Mouse (Mus musculus) kidney, embryonic 15.5 days (tissue): ENCODE measurements around the gene Cdkl4. TPM values are rescaled to one million over a fixed set of nuclear protein-coding genes. Genes with fewer than 3 reads are reported as not detected.
"Not testable (repeated sequence)": the region's sequence is repeated elsewhere in the genome, so short reads cannot be mapped to it uniquely, and the experiment has no call there.

Experiments
- ATAC-seq: fragments of 200-750 bp; cut with Nextera tagmentation; replicated peaks from 2 replicates; pipeline ENCODE4 v1.8.0; 2017; ENCODE audit warnings: moderate TSS enrichment; ENCODE audit not compliant: low FRiP score
- H3K27ac ChIP-seq: fragments of 300-500 bp; sonication (generic); 2 replicates; pipeline ENCODE4 v1.5.1; 2015; ENCODE audit warnings: mild to moderate bottlenecking, inconsistent platforms
- H3K27me3 ChIP-seq: fragments of 300-500 bp; sonication (generic); 2 replicates; pipeline ENCODE4 v1.6.1; 2015; ENCODE audit warnings: inconsistent platforms
- H3K36me3 ChIP-seq: fragments of 300-500 bp; sonication (generic); 2 replicates; pipeline ENCODE4 v1.6.1; 2015; ENCODE audit warnings: inconsistent platforms
- H3K4me1 ChIP-seq: fragments of 300-500 bp; sonication (generic); 2 replicates; pipeline ENCODE4 v1.6.1; 2015; ENCODE audit warnings: inconsistent platforms
- H3K4me2 ChIP-seq: fragments of 300-500 bp; sonication (generic); 2 replicates; pipeline ENCODE4 v1.6.1; 2015; ENCODE audit warnings: moderate library complexity, mild to moderate bottlenecking, inconsistent platforms
- H3K4me3 ChIP-seq: fragments of 300-500 bp; sonication (generic); replicated peaks from 2 replicates; pipeline ENCODE4 v1.5.1; 2015; ENCODE audit warnings: mild to moderate bottlenecking, inconsistent platforms
- H3K9ac ChIP-seq: fragments of 300-500 bp; sonication (generic); 2 replicates; pipeline ENCODE4 v1.6.1; 2015; ENCODE audit warnings: mild to moderate bottlenecking, inconsistent platforms
- H3K9me3 ChIP-seq: fragments of 300-500 bp; sonication (generic); replicated peaks from 2 replicates; pipeline ENCODE4 v1.6.1; 2016; ENCODE audit warnings: inconsistent platforms
- WGBS: fragments of 180-500 bp; shearing (Covaris S2); methylation state at CpG from one replicate; pipeline ENCODE4 v1.1.7; 2015; ENCODE audit warnings: mixed read lengths; 5-methylcytosine and 5-hydroxymethylcytosine counted together
- polyA plus RNA-seq: library from polyadenylated mRNA; unstranded; fragments of >200 nt; fragmentation: Nextera tagmentation; extraction: Ambion mirVana; gene quantifications from 2 replicates; pipeline ENCODE4 v1.2.1, GENCODE M21; 2015

Cdkl4 gene
- polyA plus RNA-seq, 1 experiment from 2014 or later: 0.81 TPM

DNA sequence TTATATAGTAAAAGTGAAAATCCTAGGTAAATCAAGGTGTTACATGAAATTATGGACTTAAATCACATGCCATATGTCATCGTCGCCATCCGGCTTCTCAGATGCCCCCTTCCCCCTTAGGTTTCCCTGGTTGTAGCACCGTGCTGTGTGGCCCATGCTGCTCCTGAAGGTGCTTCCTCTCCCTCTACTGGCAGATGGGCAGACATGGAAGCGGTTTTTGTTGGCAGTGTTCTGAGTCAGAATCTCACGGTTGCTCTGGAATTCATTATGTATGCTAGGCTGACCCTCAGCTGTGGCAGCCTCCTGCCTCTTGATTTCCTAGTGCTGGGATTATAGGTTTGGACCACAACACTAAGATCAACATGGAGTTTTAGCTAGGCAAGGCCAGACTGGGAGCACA, 40.5 kb downstream of the Cdkl4 start:
- H3K9ac ChIP-seq: no peak overlapping the region
- no peak overlapping the region for H3K4me3 ChIP-seq
- WGBS: 73% methylated on average over 6 of the region's 6 CpGs
- no peak for ATAC-seq
- H3K27ac ChIP-seq: no peak overlapping the region
- no peaks in the 10 kb centered on the region for H3K36me3 ChIP-seq
- no peaks in the 10 kb centered on the region for H3K4me1 ChIP-seq
- H3K9me3 ChIP-seq: no peaks in the 10 kb centered on the region
- H3K4me2 ChIP-seq: no peak overlapping the region
- no peaks in the 10 kb centered on the region for H3K27me3 ChIP-seq

DNA sequence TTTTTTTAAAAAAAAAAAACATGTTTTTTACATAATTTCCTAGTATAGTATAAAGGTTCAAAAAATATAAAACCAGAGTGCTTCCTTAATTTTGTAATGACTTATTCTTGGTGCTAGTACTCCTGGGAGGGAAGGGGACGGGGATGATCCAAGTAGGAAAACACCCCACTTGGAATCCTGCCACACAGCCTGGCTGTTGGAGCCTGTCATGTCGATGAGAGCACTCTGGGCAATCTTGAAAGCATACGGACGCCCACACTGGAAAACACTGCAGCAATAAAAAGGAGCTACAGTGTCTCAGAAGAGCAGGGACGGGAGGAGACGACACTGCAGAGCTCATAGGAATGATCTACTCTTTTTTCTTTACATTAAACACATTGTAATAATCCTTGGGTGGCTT, 42.0 kb downstream of the Cdkl4 start:
- Histone ChIP-seq H3K4me1 (no peaks in the 10 kb centered on the region), H3K4me3 (no peak overlapping the region)
- no peak for ATAC-seq

DNA sequence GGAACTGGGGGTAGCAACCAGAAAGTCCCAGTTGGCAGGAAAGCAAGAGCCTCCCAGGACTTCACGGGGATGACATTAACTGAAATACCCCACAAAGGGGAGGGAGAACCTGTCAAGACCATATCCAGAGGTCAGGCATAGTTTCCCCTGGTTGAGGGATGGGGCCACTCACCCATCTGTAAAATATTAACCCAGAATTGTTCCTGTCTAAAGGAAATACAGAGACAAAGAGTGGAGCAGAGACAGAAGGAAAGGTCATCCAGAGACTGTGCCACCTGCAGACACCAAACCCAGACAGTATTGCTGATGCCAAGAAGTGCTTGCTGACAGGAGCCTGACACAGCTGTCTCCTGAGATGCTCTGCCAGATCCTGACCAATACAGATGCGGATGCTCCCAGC, 46.3 kb downstream of the Cdkl4 start:
- H3K27me3 ChIP-seq, ATAC-seq, H3K4me2 ChIP-seq, H3K4me3 ChIP-seq, H3K36me3 ChIP-seq, H3K9ac ChIP-seq, H3K4me1 ChIP-seq, H3K9me3 ChIP-seq, H3K27ac ChIP-seq: not testable (repeated sequence)
- 45% methylated on average over 2 of the region's 2 CpGs for WGBS

More for the DNA sequence above, 42.0 kb downstream of the Cdkl4 start:
- H3K4me2 ChIP-seq: no peak overlapping the region
- no peaks in the 10 kb centered on the region for H3K36me3 ChIP-seq
- H3K9ac ChIP-seq: no peak overlapping the region
- H3K27me3 ChIP-seq: no peaks in the 10 kb centered on the region
- no peaks in the 10 kb centered on the region for H3K9me3 ChIP-seq
- WGBS: 64% methylated on average over 6 of the region's 6 CpGs
- no peak overlapping the region for H3K27ac ChIP-seq

DNA sequence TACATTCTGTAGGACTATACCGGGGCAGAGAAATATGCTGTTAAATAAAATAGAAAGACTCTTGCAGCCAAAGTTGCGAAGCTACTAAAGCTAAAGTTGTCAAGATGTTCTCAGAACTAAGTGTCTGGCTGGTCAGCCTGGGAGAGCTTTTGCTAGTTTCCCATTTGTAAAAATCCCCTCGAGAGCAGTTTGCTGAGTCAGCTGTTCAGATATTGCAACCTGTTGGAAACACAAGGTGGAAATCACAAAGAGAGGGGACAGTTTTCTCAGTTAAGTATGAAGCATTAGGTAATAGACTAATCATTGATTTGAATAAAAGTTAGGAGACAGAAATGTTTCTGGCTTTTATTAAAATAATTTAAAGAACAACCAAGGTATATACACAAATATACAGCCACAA, 54.4 kb downstream of the Cdkl4 start:
- ATAC-seq: no peak
- H3K27ac ChIP-seq: no peak overlapping the region
- H3K27me3 ChIP-seq: no peaks in the 10 kb centered on the region
- no peaks in the 10 kb centered on the region for H3K9me3 ChIP-seq
- no peak overlapping the region for H3K9ac ChIP-seq
- no peaks in the 10 kb centered on the region for H3K4me1 ChIP-seq
- 81% methylated on average over 3 of the region's 3 CpGs for WGBS
- no peak overlapping the region for H3K4me2 ChIP-seq
- H3K4me3 ChIP-seq: no peak overlapping the region
- H3K36me3 ChIP-seq: no peaks in the 10 kb centered on the region

DNA sequence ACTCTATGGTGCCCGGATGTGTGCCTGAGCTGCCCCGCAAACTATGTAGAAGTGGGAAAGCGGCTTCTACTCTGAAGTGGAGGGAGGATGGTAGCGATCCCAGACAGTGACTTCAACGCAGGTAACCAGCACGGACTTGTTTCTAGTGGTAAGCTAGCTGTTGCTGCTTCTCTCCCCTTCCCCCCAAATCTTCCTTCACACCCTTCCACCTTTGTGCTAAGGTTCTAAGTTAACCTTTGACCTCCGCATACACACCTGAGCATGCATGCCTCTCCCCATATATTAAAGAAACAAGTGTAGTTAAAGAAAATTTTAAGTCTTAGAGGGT, 55.4 kb downstream of the Cdkl4 start:
- H3K4me3 ChIP-seq: no peak overlapping the region
- H3K4me2 ChIP-seq: no peak overlapping the region
- H3K27ac ChIP-seq: no peak overlapping the region
- no peaks in the 10 kb centered on the region for H3K36me3 ChIP-seq
- no peaks in the 10 kb centered on the region for H3K4me1 ChIP-seq
- ATAC-seq: no peak
- no peaks in the 10 kb centered on the region for H3K9me3 ChIP-seq
- no peak overlapping the region for H3K9ac ChIP-seq
- no peaks in the 10 kb centered on the region for H3K27me3 ChIP-seq
- 72% methylated on average over 7 of the region's 7 CpGs for WGBS

DNA sequence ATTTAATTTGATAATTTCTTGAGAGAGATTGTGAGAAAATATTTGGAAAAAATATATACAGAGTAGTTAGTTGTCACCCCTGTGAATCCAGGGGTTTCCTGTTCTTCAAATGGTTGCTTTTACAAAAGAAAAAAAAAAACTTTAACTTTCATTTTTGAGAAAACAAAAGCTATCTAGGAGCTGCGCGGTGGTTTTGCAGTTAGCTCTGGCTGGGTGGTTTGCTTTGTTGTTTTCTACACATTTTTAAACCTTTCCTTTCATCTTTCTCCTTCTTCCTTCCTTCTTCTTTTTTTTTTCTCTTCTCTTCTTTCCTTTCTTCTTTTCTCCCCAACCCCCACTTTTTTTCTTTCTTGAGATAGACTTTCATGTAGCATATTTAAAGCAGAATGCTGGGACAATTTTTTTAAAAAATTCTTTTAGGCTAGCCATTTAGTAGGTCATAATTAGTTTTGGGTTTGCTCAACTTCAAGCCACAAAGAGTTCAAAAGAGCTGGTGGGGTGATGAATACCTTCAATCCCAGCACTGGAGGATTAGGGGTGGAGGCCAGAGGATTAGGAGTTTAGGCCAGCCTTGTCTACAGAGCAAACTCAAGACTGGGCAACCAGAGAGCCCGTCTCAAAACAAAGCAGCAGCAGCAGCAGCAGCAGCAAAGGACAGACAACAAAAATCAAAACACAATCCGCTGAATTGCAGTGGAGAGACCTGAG, 55.9 kb downstream of the Cdkl4 start:
- ATAC-seq: no peak
- H3K4me1 ChIP-seq: no peaks in the 10 kb centered on the region
- no peak overlapping the region for H3K4me2 ChIP-seq
- H3K36me3 ChIP-seq: no peaks in the 10 kb centered on the region
- WGBS: 70% methylated on average over 4 of the region's 4 CpGs
- H3K4me3 ChIP-seq: no peak overlapping the region
- no peaks in the 10 kb centered on the region for H3K9me3 ChIP-seq
- no peaks in the 10 kb centered on the region for H3K27me3 ChIP-seq
- no peak overlapping the region for H3K27ac ChIP-seq
- no peak overlapping the region for H3K9ac ChIP-seq

DNA sequence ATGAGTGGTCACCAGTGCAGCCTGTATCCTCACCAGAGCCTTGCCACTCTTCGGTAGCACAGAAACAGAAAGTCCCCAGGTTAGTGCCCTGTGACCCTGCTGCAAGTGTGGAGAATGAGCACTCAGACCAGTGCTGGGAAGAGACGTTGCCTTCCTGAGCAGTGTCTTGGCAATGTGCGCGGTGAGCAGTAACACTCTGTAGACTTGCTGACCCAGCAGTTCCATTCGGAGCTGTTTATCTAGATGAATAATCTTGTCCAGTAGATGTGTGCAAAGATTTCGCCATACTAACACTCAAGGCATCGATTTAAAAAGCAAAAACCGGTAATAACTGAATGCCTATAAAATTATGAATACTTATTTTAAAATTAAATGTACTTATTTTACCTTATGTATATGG, 57.1 kb downstream of the Cdkl4 start:
- 78% methylated on average over 8 of the region's 8 CpGs for WGBS
- H3K36me3 ChIP-seq: no peaks in the 10 kb centered on the region
- no peak overlapping the region for H3K27ac ChIP-seq
- no peak for ATAC-seq
- H3K27me3 ChIP-seq: no peaks in the 10 kb centered on the region
- H3K9me3 ChIP-seq: no peaks in the 10 kb centered on the region
- no peak overlapping the region for H3K4me3 ChIP-seq
- no peak overlapping the region for H3K4me2 ChIP-seq
- no peak overlapping the region for H3K9ac ChIP-seq
- no peaks in the 10 kb centered on the region for H3K4me1 ChIP-seq

DNA sequence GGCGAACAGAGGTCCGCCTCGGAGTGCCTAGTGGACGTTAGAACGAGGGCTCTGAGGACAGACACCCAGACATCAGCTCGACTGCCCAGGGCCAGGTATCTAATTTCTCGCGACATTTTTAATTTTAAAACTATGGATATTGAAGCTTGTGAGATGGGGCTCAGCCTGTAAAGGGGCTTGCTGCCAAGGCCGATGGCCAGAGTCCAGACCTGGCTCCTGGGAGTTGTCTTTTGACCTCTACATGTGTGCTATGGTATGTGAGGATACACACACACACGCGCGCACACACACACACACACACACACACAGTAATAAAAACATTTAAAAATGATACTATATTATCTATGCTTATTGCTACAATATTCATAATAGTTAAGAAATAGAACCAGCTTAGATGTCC, 58.8 kb downstream of the Cdkl4 start:
- Histone ChIP-seq H3K4me1 (no peaks in the 10 kb centered on the region), H3K4me2 (no peak overlapping the region), H3K27me3 (no peaks in the 10 kb centered on the region), H3K4me3 (no peak overlapping the region), H3K9me3 (no peaks in the 10 kb centered on the region), H3K27ac (no peak overlapping the region), H3K9ac (no peak overlapping the region), H3K36me3 (no peaks in the 10 kb centered on the region)
- 90% methylated on average over 12 of the region's 12 CpGs for WGBS
- no peak for ATAC-seq

DNA sequence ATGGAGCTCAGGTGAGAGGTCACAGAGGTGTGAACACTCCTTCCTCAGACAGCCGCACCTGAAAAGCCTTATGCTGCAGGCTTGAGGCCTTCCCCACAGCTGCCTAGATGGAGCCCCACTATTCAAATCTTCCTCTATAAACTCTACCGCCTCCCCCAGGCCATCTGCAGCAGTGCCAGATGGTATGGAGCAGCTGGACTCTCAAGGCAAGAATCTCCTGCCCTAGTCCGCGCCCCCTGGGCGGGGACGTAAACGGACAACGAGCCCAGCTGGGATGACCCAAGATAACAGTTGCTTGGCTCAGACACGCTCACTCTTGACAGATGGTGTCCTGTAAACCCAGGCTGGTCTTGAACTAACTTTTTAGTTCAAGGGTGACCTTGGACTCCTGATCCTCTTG, 60.4 kb downstream of the Cdkl4 start:
- H3K27ac ChIP-seq: no peak overlapping the region
- H3K4me2 ChIP-seq: no peak overlapping the region
- no peaks in the 10 kb centered on the region for H3K36me3 ChIP-seq
- no peaks in the 10 kb centered on the region for H3K27me3 ChIP-seq
- no peak overlapping the region for H3K4me3 ChIP-seq
- H3K9me3 ChIP-seq: no peaks in the 10 kb centered on the region
- no peaks in the 10 kb centered on the region for H3K4me1 ChIP-seq
- 78% methylated on average over 9 of the region's 9 CpGs for WGBS
- H3K9ac ChIP-seq: no peak overlapping the region
- no peak for ATAC-seq

DNA sequence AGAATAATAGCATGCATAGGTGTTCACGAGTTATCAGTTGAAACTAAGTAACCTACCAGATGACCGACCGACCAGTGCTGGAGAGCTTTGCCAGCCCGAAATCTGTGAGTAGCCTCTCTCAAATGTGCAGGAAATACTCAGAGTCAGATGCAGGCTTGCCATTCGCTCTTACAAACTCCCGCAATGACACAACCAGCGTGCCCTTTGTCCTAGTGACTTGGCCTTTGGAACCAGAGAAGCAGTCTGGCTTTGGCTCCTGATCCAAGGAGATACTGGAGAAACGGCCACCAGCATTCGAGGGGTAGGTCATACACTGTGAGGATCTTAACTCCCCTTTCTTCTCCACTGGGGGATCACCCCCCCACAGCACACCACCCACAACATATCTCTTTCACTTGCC, 61.7 kb downstream of the Cdkl4 start:
- no peak for ATAC-seq
- 87% methylated on average over 9 of the region's 9 CpGs for WGBS
- H3K36me3 ChIP-seq: no peaks in the 10 kb centered on the region
- no peaks in the 10 kb centered on the region for H3K9me3 ChIP-seq
- no peaks in the 10 kb centered on the region for H3K4me1 ChIP-seq
- H3K27me3 ChIP-seq: no peaks in the 10 kb centered on the region
- no peak overlapping the region for H3K9ac ChIP-seq
- no peak overlapping the region for H3K27ac ChIP-seq
- no peak overlapping the region for H3K4me2 ChIP-seq
- no peak overlapping the region for H3K4me3 ChIP-seq

DNA sequence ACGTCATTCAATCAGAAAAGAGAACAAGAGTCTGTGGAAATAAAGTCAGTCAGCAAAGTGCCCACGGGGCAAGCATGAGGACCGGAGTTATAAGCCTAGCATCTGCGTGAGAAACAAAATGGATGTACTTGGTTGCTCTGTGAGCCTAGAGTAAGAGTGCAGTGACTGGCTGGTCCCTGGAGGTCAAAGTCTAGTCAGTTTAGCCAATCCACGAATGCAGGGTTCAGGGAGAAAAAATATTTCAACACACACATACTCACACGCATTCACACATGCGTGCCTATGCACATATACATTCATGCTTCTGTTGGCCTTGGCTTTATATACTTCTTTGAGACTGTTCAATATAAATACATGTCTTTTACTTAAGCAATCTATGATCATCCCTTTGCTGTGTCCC, 62.1 kb downstream of the Cdkl4 start:
- Histone ChIP-seq H3K4me2 (no peak overlapping the region), H3K9me3 (no peaks in the 10 kb centered on the region), H3K9ac (no peak overlapping the region), H3K4me3 (no peak overlapping the region), H3K36me3 (no peaks in the 10 kb centered on the region), H3K27me3 (no peaks in the 10 kb centered on the region), H3K4me1 (no peaks in the 10 kb centered on the region), H3K27ac (no peak overlapping the region)
- no peak for ATAC-seq
- WGBS: 86% methylated on average over 7 of the region's 7 CpGs

DNA sequence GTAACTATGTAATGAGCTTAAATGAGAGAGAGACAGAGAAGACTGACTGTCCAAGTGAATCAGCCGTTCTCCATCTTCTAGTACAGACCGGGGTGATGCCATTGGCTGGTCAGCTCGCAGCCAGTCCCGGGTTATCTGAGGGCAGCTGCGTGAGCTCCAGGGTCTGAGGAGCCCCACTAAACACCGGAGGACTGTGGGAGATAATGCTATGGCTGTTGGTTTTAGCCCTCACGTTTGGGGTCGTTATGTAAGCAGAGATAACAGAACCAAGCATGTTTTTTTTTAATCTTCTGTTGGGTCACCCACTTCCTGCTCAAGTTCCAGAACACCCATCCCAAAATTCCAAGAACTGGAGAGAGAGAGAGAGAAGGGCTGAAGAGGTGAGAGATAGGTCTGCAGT, 63.8 kb downstream of the Cdkl4 start:
- no peaks in the 10 kb centered on the region for H3K27me3 ChIP-seq
- H3K4me2 ChIP-seq: no peak overlapping the region
- no peak overlapping the region for H3K9ac ChIP-seq
- no peaks in the 10 kb centered on the region for H3K36me3 ChIP-seq
- no peaks in the 10 kb centered on the region for H3K4me1 ChIP-seq
- H3K4me3 ChIP-seq: no peak overlapping the region
- H3K9me3 ChIP-seq: no peaks in the 10 kb centered on the region
- 68% methylated on average over 8 of the region's 8 CpGs for WGBS
- H3K27ac ChIP-seq: no peak overlapping the region
- no peak for ATAC-seq

DNA sequence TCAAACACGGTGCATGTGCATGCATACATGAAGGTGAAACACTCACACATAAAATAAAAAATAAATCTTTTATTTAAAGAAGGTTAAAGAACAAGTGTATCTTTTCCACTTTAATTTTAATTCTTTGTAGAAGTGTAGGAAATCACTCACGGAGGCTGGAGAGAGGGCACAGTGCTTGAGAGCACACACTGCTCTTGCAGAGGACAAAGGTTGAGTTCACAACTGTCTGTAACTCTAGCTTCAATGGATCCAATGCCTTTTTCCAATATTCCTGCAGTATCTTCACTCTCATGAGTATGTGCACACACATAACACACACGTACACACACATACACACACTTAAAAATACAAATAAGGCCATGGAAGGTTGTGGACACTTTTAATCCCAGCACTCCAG, 67.2 kb downstream of the Cdkl4 start:
- no peak for ATAC-seq
- Histone ChIP-seq H3K27me3 (no peaks in the 10 kb centered on the region), H3K36me3 (no peaks in the 10 kb centered on the region), H3K4me2 (no peak overlapping the region), H3K9me3 (no peaks in the 10 kb centered on the region), H3K27ac (no peak overlapping the region), H3K9ac (no peak overlapping the region), H3K4me3 (no peak overlapping the region), H3K4me1 (no peaks in the 10 kb centered on the region)
- 83% methylated on average over 3 of the region's 3 CpGs for WGBS
